Mouse (Mus musculus) forebrain, embryonic 14.5 days (tissue): ENCODE results near the gene G6pc. TPM values are rescaled to one million over a fixed set of nuclear protein-coding genes. Genes with fewer than 3 reads are reported as not detected.

ENCODE experiments used
- ATAC-seq: fragments of 200-750 bp; cut with Nextera tagmentation; 2 replicates; pipeline ENCODE4 v1.8.0; 2017; ENCODE audit warnings: mild to moderate bottlenecking, moderate library complexity
- DNase-seq: peaks from one replicate; pipeline ENCODE4 v3.0.0-alpha.2; 2015; ENCODE audit warnings: low spot score
- H3K27ac ChIP-seq: fragments of 300-500 bp; sonication (generic); 2 replicates; pipeline ENCODE4 v1.5.1; 2014; ENCODE audit warnings: low read depth, mild to moderate bottlenecking, control low read depth, low read length, moderate library complexity
- H3K27me3 ChIP-seq: fragments of 300-500 bp; sonication (generic); replicated peaks from 2 replicates; pipeline ENCODE4 v1.6.1; 2014; ENCODE audit warnings: low read length, control low read depth, mixed read lengths; ENCODE audit not compliant: control insufficient read depth, insufficient read depth
- H3K36me3 ChIP-seq: fragments of 300-500 bp; sonication (generic); 2 replicates; pipeline ENCODE4 v1.6.1; 2014; ENCODE audit warnings: low read length, control low read depth; ENCODE audit not compliant: control insufficient read depth, insufficient read depth
- H3K4me1 ChIP-seq: fragments of 300-500 bp; sonication (generic); 2 replicates; pipeline ENCODE4 v1.6.1; 2014; ENCODE audit warnings: antibody characterized with exemption, low read length, control low read depth; ENCODE audit not compliant: control insufficient read depth, insufficient read depth
- H3K4me2 ChIP-seq: fragments of 300-500 bp; sonication (generic); 2 replicates; pipeline ENCODE4 v1.6.1; 2014; ENCODE audit warnings: mild to moderate bottlenecking, control low read depth, low read length
- H3K4me3 ChIP-seq: fragments of 300-500 bp; sonication (generic); 2 replicates; pipeline ENCODE4 v1.5.1; 2014; ENCODE audit warnings: low read depth, low read length, control low read depth
- H3K9ac ChIP-seq: fragments of 300-500 bp; sonication (generic); 2 replicates; pipeline ENCODE4 v1.6.1; 2014; ENCODE audit warnings: mild to moderate bottlenecking, low read length, control low read depth, moderate library complexity
- H3K9me3 ChIP-seq: fragments of 300-500 bp; sonication (generic); replicated peaks from 2 replicates; pipeline ENCODE4 v1.6.1; 2016; ENCODE audit warnings: low read length, control low read depth, mixed read lengths; ENCODE audit not compliant: control insufficient read depth
- WGBS: fragments of 180-500 bp; shearing (Covaris S2); extraction: QIAGEN DNeasy Blood & Tissue Kit; methylation state at CpG from one replicate; pipeline ENCODE4 v1.1.7; 2014; 5-methylcytosine and 5-hydroxymethylcytosine counted together
- microRNA-seq: library from miRNA; unstranded; fragments of <30 nt; microRNA quantifications from one replicate; pipeline ENCODE4, GENCODE M21; 2016
- polyA plus RNA-seq: library from polyadenylated mRNA; unstranded; fragments of >200 nt; fragmentation: Nextera tagmentation; extraction: Ambion mirVana; gene quantifications from 2 replicates; pipeline ENCODE4 v1.2.1, GENCODE M21; 2014

The G6pc gene
- polyA plus RNA-seq, 1 experiment from 2014 or later = not detected

- H3K4me2 ChIP-seq = no peak overlapping the region
- WGBS = 23% methylated on average over 3 of the region's 3 CpGs
- H3K4me1 ChIP-seq = peaks cover 10% of the 10 kb centered on the region; the same call in 1 of the 2 replicates
- ATAC-seq = no peak
- no peaks in the 10 kb centered on the region for H3K9me3 ChIP-seq
- H3K27ac ChIP-seq = no peak overlapping the region
- H3K9ac ChIP-seq = no peak overlapping the region
- no peaks in the 10 kb centered on the region for H3K27me3 ChIP-seq
- H3K4me3 ChIP-seq = no peak overlapping the region
- H3K36me3 ChIP-seq = no peaks in the 10 kb centered on the region
- peak; percentile 26 for DNase-seq
Observed at GRCm38 (mm10) chr11:101419610-101420009, 52.2 kb downstream of the G6pc start.

DNA sequence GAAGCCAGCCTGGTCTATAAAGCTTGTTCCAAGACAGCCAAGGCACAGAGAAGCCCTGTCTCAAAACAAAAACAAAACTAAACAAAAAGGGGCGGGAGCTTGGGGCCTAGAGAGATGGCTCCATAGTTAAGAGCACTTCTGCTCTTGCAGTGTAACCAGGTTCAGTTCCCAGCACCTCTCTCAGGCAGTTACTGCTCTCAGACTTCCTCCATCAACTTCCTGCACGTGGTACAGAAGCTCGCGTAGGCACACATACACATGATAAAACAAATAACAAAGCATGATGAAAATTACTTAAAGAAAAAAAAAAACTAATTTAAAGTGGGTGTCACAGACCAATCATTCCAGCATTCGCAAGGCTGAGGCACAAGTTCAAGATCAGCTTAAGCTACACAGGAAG is 52.8 kb downstream of the G6pc start:
- no peaks in the 10 kb centered on the region for H3K9me3 ChIP-seq
- WGBS = 85% methylated on average over 5 of the region's 5 CpGs
- no peak overlapping the region for H3K4me3 ChIP-seq
- H3K27ac ChIP-seq = no peak overlapping the region
- H3K36me3 ChIP-seq = no peaks in the 10 kb centered on the region
- no peak overlapping the region for H3K9ac ChIP-seq
- ATAC-seq (no peak), DNase-seq (no peak)
- H3K4me1 ChIP-seq = peaks cover 10% of the 10 kb centered on the region; the same call in 1 of the 2 replicates
- H3K27me3 ChIP-seq = no peaks in the 10 kb centered on the region
- H3K4me2 ChIP-seq = no peak overlapping the region

GRCm38 (mm10) chr11:101424105-101424851 is 56.9 kb downstream of the G6pc start, which contains the start of gene Gm27029:
TSS of gene Gm27029 (minus strand) at chr11:101424796.
- H3K36me3 ChIP-seq = 0 out of 2 replicates have a peak, but pooled peaks cover 4% of the 10 kb centered on the region
- 6% methylated on average over 23 of the region's 23 CpGs for WGBS
- peak within 1 kb of the TSS; percentile 84 for H3K9ac ChIP-seq
- peak within 1 kb of the TSS; percentile 89 for H3K4me2 ChIP-seq
- peak within 1 kb of the TSS; percentile 94 for H3K4me3 ChIP-seq
- H3K27me3 ChIP-seq = no peaks in the 10 kb centered on the region
- peaks cover 22% of the 10 kb centered on the region for H3K4me1 ChIP-seq
- no peaks in the 10 kb centered on the region for H3K9me3 ChIP-seq
- H3K27ac ChIP-seq = peak within 1 kb of the TSS; percentile 75
- DNase-seq (no peak), ATAC-seq (peak; percentile 32)

- H3K9me3 ChIP-seq = no peaks in the 10 kb centered on the region
- WGBS = under 1% methylated on average over 69 of the region's 81 CpGs
- peaks cover 11% of the 10 kb centered on the region for H3K36me3 ChIP-seq
- ATAC-seq (peak; percentile 96), DNase-seq (peak; percentile 98)
- peak within 1 kb of the TSS; percentile 94 for H3K4me3 ChIP-seq
- peaks cover 22% of the 10 kb centered on the region for H3K4me1 ChIP-seq
- H3K9ac ChIP-seq = peak within 1 kb of the TSS; percentile 84
- H3K27me3 ChIP-seq = no peaks in the 10 kb centered on the region
- H3K4me2 ChIP-seq = peak within 1 kb of the TSS; percentile 89
- peak within 1 kb of the TSS; percentile 75 for H3K27ac ChIP-seq
Observed at GRCm38 (mm10) chr11:101424925-101425813, 57.8 kb downstream of the G6pc start, which contains the start of the genes Rundc1 and Ptges3l. TSS of gene Rundc1 (plus strand) at chr11:101425085. TSS of gene Ptges3l (minus strand) at chr11:101425333.

- peak overlapping the region; percentile 84; the same call in 1 of the 2 replicates for H3K9ac ChIP-seq
- H3K36me3 ChIP-seq = peaks cover 20% of the 10 kb centered on the region
Observed at GRCm38 (mm10) chr11:101426165-101426564, 58.8 kb downstream of the G6pc start.

More at GRCm38 (mm10) chr11:101426165-101426564, 58.8 kb downstream of the G6pc start:
- Histone ChIP-seq H3K27ac (no peak overlapping the region), H3K4me1 (peaks cover 22% of the 10 kb centered on the region), H3K4me2 (peak overlapping the region; percentile 89), H3K4me3 (peak overlapping the region; percentile 94), H3K9me3 (no peaks in the 10 kb centered on the region), H3K27me3 (no peaks in the 10 kb centered on the region)
- DNase-seq = no peak
- WGBS = 74% methylated on average over 8 of the region's 8 CpGs
- no peak for ATAC-seq

Small RNA genes lying within 50 kb of the gene (microRNA-seq; reads per million reads assigned to microRNA genes)
- gene Gm25593 (not detected), gene Mir6929 (not detected)

Other genes starting within 250 kb of the G6pc start
- 14.0 and 14.4 TPM in 2 replicates for gene Retreg3, start 247.7 kb upstream of the G6pc start, polyA plus RNA-seq
- gene Tubg1, start 247.6 kb upstream of the G6pc start, polyA plus RNA-seq = 84.9 and 87.8 TPM in 2 replicates
- 27.4 and 31.9 TPM in 2 replicates for gene Tubg2, start 211.7 kb upstream of the G6pc start, polyA plus RNA-seq
- 0.39 and 0.48 TPM in 2 replicates for gene Cntnap1, start 197.0 kb upstream of the G6pc start, polyA plus RNA-seq
- 4.6 and 5.5 TPM in 2 replicates for gene Plekhh3, start 196.2 kb upstream of the G6pc start, polyA plus RNA-seq
- 0.10 TPM in 1 of 2 replicates, not detected in the other for gene Ccr10, start 192.1 kb upstream of the G6pc start, polyA plus RNA-seq
- 16.1 and 22.4 TPM in 2 replicates for gene Ezh1, start 141.1 kb upstream of the G6pc start, polyA plus RNA-seq
- gene Ramp2, start 121.5 kb upstream of the G6pc start, polyA plus RNA-seq = 80.4 and 80.9 TPM in 2 replicates
- 110 and 118 TPM in 2 replicates for gene Vps25, start 113.9 kb upstream of the G6pc start, polyA plus RNA-seq
- 3.0 and 3.4 TPM in 2 replicates for gene Wnk4, start 107.0 kb upstream of the G6pc start, polyA plus RNA-seq
- gene Cntd1, start 88.5 kb upstream of the G6pc start, polyA plus RNA-seq = 0.76 and 1.3 TPM in 2 replicates
- 237 and 260 TPM in 2 replicates for gene Coa3, start 88.4 kb upstream of the G6pc start, polyA plus RNA-seq
- 172 and 177 TPM in 2 replicates for gene Becn1, start 65.3 kb upstream of the G6pc start, polyA plus RNA-seq
- gene Psme3, start 51.3 kb upstream of the G6pc start, polyA plus RNA-seq = 103 and 107 TPM in 2 replicates
- 0.94 and 1.1 TPM in 2 replicates for gene Aoc2, start 42.5 kb upstream of the G6pc start, polyA plus RNA-seq
- 0.08 and 0.10 TPM in 2 replicates for gene Aoc3, start 37.0 kb upstream of the G6pc start, polyA plus RNA-seq
- 89.6 and 92.5 TPM in 2 replicates for gene Aarsd1, start 50.1 kb downstream of the G6pc start, polyA plus RNA-seq
- gene Gm27029, start 57.2 kb downstream of the G6pc start, polyA plus RNA-seq = 6.8 and 7.3 TPM in 2 replicates
- 14.7 and 21.2 TPM in 2 replicates for gene Rundc1, start 57.5 kb downstream of the G6pc start, polyA plus RNA-seq
- 1.2 TPM in 2 replicates for gene Ptges3l, start 57.8 kb downstream of the G6pc start, polyA plus RNA-seq
- gene Rpl27, start 74.7 kb downstream of the G6pc start, polyA plus RNA-seq = 281 and 371 TPM in 2 replicates
- gene Ifi35, start 80.8 kb downstream of the G6pc start, polyA plus RNA-seq = 2.7 and 3.4 TPM in 2 replicates
- gene Rnd2, start 97.4 kb downstream of the G6pc start, polyA plus RNA-seq = 98.7 and 131 TPM in 2 replicates
- 77.5 and 85.7 TPM in 2 replicates for gene Vat1, start 98.7 kb downstream of the G6pc start, polyA plus RNA-seq
- gene Brca1, start 184.4 kb downstream of the G6pc start, polyA plus RNA-seq = 7.9 and 8.1 TPM in 2 replicates
- gene Nbr1, start 184.6 kb downstream of the G6pc start, polyA plus RNA-seq = 98.3 and 109 TPM in 2 replicates
- gene Tmem106a, start 214.7 kb downstream of the G6pc start, polyA plus RNA-seq = 2.3 and 3.4 TPM in 2 replicates
- gene Gm11634, start 231.7 kb downstream of the G6pc start, polyA plus RNA-seq = not detected in 2 replicates